Mouse (Mus musculus): Measurements from ENCODE around the gene Psmd1. TPM values are rescaled to one million over a fixed set of nuclear protein-coding genes. Genes with fewer than 3 reads are reported as not detected.

Gene Psmd1
- total RNA-seq, 1 experiment, result 177 TPM

DNA sequence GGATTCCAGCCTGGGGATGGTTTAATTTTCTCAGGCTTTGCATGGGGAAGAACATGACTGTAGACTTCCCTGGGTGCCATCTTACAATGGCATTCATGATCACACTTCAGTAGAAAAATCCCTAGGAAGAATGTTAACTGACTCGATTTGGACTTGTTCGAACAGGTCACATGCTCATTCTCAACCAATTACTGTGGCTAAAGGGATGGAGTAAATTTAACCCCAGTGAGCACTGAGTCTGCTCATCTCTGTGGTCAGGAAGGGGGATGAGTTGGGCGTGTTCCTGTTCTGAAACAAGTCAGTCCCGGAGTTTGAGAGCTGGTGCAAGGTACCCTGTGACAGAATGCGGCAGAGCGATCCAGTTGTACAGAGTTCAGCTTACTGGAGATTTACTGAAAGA lies 86.7 kb downstream of the Psmd1 start:
- no peak overlapping the region for H3K27ac ChIP-seq (ENCODE audit: insufficient read depth, low read depth, low read length, poor library complexity, severe bottlenecking)
- in situ Hi-C loops (cut with MboI; ENCODE audit: low sequenced_read_pairs in 2 of 2, unreplicated experiment in 2 of 2), result no loop called here
- DNase-seq (ENCODE audit: low read depth, low spot score), result no peak
- H3K9me3 ChIP-seq (ENCODE audit: control insufficient read depth, insufficient read depth, low read depth, low read length), result no peaks in the 10 kb centered on the region
- H3K36me3 ChIP-seq (ENCODE audit: control insufficient read depth, insufficient read depth, low read length, poor library complexity, severe bottlenecking), result no peaks in the 10 kb centered on the region
- TF ChIP-seq ZNF384 (IDR thresholded peaks at IDR 0.05; ENCODE audit: low read depth, low read length) (no peak), MAFK (IDR thresholded peaks at IDR 0.05; ENCODE audit: insufficient read depth, low read depth, low read length) (no peak), ZC3H11A (IDR thresholded peaks at IDR 0.05; ENCODE audit: borderline replicate concordance, low read depth, low read length) (no peak), CHD2 (IDR thresholded peaks at IDR 0.05; ENCODE audit: low read depth, low read length) (no peak), HCFC1 (IDR thresholded peaks at IDR 0.05; ENCODE audit: borderline replicate concordance, insufficient read depth, low read length) (no peak)
- no peak overlapping the region for H3K9ac ChIP-seq (ENCODE audit: insufficient read depth, low read depth, low read length, poor library complexity, severe bottlenecking)
- H3K4me1 ChIP-seq (ENCODE audit: control insufficient read depth in 2 of 2, insufficient read depth in 2 of 2, low read length in 2 of 2, poor library complexity in 1 of 2), result 0 out of 4 replicates have a peak, but pooled peaks cover 2 to 3% of the 10 kb centered on the region in 2 experiments
- no peak overlapping the region for H3K4me3 ChIP-seq (ENCODE audit: insufficient read depth in 1 of 2, low read depth in 1 of 2, low read length in 2 of 2, poor library complexity in 1 of 2, severe bottlenecking in 1 of 2)

DNA sequence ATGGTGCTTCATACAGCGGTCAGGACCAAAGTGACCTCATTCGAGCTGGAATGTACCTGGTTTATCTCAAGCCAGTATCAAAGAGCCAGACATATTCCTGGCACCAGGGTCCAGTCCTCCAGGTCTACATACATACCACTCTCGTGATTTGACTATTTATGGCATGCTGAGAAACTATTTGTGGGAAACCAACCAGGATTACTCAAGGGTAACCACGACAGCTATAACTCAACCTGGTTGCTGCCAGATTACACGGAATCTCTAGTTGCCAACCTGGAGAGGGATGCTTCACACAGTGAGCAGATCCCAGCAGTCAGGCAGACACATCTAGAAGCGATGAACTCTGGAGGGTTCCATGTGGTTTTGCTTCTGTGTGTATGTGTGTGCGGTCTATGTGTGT lies 87.2 kb downstream of the Psmd1 start:
- no peaks in the 10 kb centered on the region for H3K36me3 ChIP-seq (ENCODE audit: control insufficient read depth, insufficient read depth, low read length, poor library complexity, severe bottlenecking)
- no peak for TF ChIP-seq ZNF384 (IDR thresholded peaks at IDR 0.05; ENCODE audit: low read depth, low read length)
- no peak for TF ChIP-seq ZC3H11A (IDR thresholded peaks at IDR 0.05; ENCODE audit: borderline replicate concordance, low read depth, low read length)
- no peak for TF ChIP-seq HCFC1 (IDR thresholded peaks at IDR 0.05; ENCODE audit: borderline replicate concordance, insufficient read depth, low read length)
- 0 out of 4 replicates have a peak, but pooled peaks cover 2 to 3% of the 10 kb centered on the region in 2 experiments for H3K4me1 ChIP-seq (ENCODE audit: control insufficient read depth in 2 of 2, insufficient read depth in 2 of 2, low read length in 2 of 2, poor library complexity in 1 of 2)
- DNase-seq (ENCODE audit: low read depth, low spot score), result no peak
- no peak overlapping the region for H3K9ac ChIP-seq (ENCODE audit: insufficient read depth, low read depth, low read length, poor library complexity, severe bottlenecking)
- H3K27ac ChIP-seq (ENCODE audit: insufficient read depth, low read depth, low read length, poor library complexity, severe bottlenecking), result no peak overlapping the region
- H3K4me3 ChIP-seq (ENCODE audit: insufficient read depth in 1 of 2, low read depth in 1 of 2, low read length in 2 of 2, poor library complexity in 1 of 2, severe bottlenecking in 1 of 2), result no peak overlapping the region
- no peaks in the 10 kb centered on the region for H3K9me3 ChIP-seq (ENCODE audit: control insufficient read depth, insufficient read depth, low read depth, low read length)
- in situ Hi-C loops (cut with MboI; ENCODE audit: low sequenced_read_pairs in 2 of 2, unreplicated experiment in 2 of 2), result no loop called here

GRCm38 (mm10) chr1:86152618-86153017 lies 88.4 kb downstream of the Psmd1 start:
- Histone ChIP-seq H3K9ac (ENCODE audit: insufficient read depth, low read depth, low read length, poor library complexity, severe bottlenecking) (no peak overlapping the region), H3K4me1 (ENCODE audit: control insufficient read depth in 2 of 2, insufficient read depth in 2 of 2, low read length in 2 of 2, poor library complexity in 1 of 2) (0 out of 4 replicates have a peak, but pooled peaks cover 2 to 3% of the 10 kb centered on the region in 2 experiments), H3K9me3 (ENCODE audit: control insufficient read depth, insufficient read depth, low read depth, low read length) (no peaks in the 10 kb centered on the region), H3K4me3 (ENCODE audit: insufficient read depth in 1 of 2, low read depth in 1 of 2, low read length in 2 of 2, poor library complexity in 1 of 2, severe bottlenecking in 1 of 2) (no peak overlapping the region), H3K36me3 (ENCODE audit: control insufficient read depth, insufficient read depth, low read length, poor library complexity, severe bottlenecking) (0 out of 2 replicates have a peak, but pooled peaks cover 2% of the 10 kb centered on the region), H3K27ac (ENCODE audit: insufficient read depth, low read depth, low read length, poor library complexity, severe bottlenecking) (no peak overlapping the region)
- in situ Hi-C loops (cut with MboI; ENCODE audit: low sequenced_read_pairs in 2 of 2, unreplicated experiment in 2 of 2), result no loop called here
- TF ChIP-seq ZNF384 (IDR thresholded peaks at IDR 0.05; ENCODE audit: low read depth, low read length), result no peak
- TF ChIP-seq CHD2 (IDR thresholded peaks at IDR 0.05; ENCODE audit: low read depth, low read length), result no peak
- no peak for TF ChIP-seq ZC3H11A (IDR thresholded peaks at IDR 0.05; ENCODE audit: borderline replicate concordance, low read depth, low read length)
- TF ChIP-seq HCFC1 (IDR thresholded peaks at IDR 0.05; ENCODE audit: borderline replicate concordance, insufficient read depth, low read length), result no peak
- no peak for TF ChIP-seq MAFK (IDR thresholded peaks at IDR 0.05; ENCODE audit: insufficient read depth, low read depth, low read length)
- DNase-seq (ENCODE audit: low read depth, low spot score), result peak; percentile 11

DNA sequence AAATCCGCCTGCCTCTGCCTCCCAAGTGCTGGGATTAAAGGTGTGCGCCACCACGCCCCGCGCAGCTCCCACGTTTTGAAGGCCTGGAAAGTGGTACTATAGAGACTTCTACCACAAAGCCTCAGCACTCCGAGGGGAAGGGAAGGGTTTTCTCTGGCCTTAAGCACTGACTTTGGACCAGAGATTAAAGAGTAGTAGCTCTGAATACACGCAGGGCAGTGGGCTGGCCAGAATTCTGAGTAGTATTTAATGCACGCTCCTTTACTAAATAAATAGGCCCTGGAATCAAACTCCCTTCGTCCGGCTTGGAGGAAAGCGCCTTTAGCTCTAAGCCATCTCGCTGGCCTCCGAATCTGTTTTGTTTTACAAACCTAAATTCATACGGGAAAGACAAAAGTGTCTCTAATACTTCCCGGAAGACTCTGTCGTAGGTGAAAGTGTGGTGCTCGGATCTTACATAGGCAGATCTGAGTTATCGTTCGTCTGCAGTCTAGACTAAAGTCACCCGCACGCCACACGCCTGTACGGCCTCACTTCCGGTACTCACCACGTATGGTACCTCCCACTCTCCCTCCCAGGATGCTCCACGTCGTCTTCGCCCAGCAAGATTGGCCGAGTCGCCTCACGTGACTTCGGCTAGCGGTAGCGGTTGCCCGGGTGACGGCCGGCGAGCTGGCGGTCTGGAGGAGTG lies 90.1 kb downstream of the Psmd1 start, which contains the start of gene Armc9:
TSS of gene Armc9 (plus strand) at position 648 of the 691 bp plus-strand sequence.
- Histone ChIP-seq H3K9me3 (ENCODE audit: control insufficient read depth, insufficient read depth, low read depth, low read length) (no peaks in the 10 kb centered on the region), H3K36me3 (ENCODE audit: control insufficient read depth, insufficient read depth, low read length, poor library complexity, severe bottlenecking) (peaks cover 5% of the 10 kb centered on the region; the same call in 1 of the 2 replicates), H3K4me1 (ENCODE audit: control insufficient read depth in 2 of 2, insufficient read depth in 2 of 2, low read length in 2 of 2, poor library complexity in 1 of 2) (0 out of 4 replicates have a peak, but pooled peaks cover 2 to 3% of the 10 kb centered on the region in 2 experiments), H3K9ac (ENCODE audit: insufficient read depth, low read depth, low read length, poor library complexity, severe bottlenecking) (peak within 1 kb of the TSS; percentile 85), H3K27ac (ENCODE audit: insufficient read depth, low read depth, low read length, poor library complexity, severe bottlenecking) (peak within 1 kb of the TSS; percentile 5; the same call in 1 of the 2 replicates), H3K4me3 (ENCODE audit: insufficient read depth in 1 of 2, low read depth in 1 of 2, low read length in 2 of 2, poor library complexity in 1 of 2, severe bottlenecking in 1 of 2) (peak within 1 kb of the TSS; percentile 75 to 90)
- TF ChIP-seq ZC3H11A (IDR thresholded peaks at IDR 0.05; ENCODE audit: borderline replicate concordance, low read depth, low read length) (no peak), ZNF384 (IDR thresholded peaks at IDR 0.05; ENCODE audit: low read depth, low read length) (no peak), CHD2 (IDR thresholded peaks at IDR 0.05; ENCODE audit: low read depth, low read length) (no peak), HCFC1 (IDR thresholded peaks at IDR 0.05; ENCODE audit: borderline replicate concordance, insufficient read depth, low read length) (no peak), MAFK (IDR thresholded peaks at IDR 0.05; ENCODE audit: insufficient read depth, low read depth, low read length) (no peak)
- in situ Hi-C loops (cut with MboI; ENCODE audit: low sequenced_read_pairs in 2 of 2, unreplicated experiment in 2 of 2), result no loop called here
- peak; percentile 95 for DNase-seq (ENCODE audit: low read depth, low spot score)
